Mouse (Mus musculus): ENCODE results near the gene Gm26741.
A peak's percentile ranks its signal among the peaks of the same experiment; 100 is the strongest.
"Not testable (repeated sequence)": the region's sequence is repeated elsewhere in the genome, so short reads cannot be mapped to it uniquely, and the experiment has no call there.

Gm26741 gene

DNA sequence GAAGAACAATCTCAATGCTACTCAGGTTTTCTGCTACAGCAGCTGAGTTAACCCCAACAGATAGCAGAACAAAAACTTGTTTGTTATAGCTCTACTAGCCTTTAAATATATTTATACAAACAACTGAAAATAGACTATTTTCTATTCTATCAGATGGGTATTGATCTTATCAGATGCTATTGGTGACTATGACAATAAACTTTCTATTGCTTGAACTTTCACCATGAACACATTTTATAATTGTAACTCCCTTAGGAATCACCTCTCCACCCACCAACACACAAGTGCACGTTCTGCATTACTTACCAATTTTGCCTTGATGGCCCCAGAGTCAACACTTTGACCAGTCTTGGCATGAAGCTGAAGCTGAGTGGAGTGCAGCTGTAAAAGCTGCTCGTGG lies at the start of gene Gm26741:
TSS of gene Gm26741 (plus strand) at position 301 of the 400 bp plus-strand sequence.
- no peak for DNase-seq

DNA sequence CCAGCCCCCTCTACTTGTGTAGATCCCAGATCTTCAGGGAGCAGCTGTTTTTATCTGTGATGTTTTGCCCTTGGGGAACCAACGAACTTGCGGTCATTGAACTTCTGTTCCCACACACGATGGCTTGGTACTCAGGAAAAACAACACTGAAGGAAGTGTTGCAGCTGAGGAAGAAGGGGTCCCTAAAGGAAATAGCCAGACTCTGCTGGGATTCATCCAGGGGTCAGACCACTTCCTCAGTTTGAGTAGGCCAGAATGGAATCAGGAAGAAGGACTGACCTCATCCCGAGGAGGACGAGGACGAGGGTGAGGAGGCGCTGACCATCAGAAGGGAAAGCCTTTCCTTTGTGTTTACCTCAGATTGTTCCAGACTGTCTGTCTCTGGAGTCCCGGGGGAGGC lies 49.4 kb upstream of the Gm26741 start:
- no peak for DNase-seq

DNA sequence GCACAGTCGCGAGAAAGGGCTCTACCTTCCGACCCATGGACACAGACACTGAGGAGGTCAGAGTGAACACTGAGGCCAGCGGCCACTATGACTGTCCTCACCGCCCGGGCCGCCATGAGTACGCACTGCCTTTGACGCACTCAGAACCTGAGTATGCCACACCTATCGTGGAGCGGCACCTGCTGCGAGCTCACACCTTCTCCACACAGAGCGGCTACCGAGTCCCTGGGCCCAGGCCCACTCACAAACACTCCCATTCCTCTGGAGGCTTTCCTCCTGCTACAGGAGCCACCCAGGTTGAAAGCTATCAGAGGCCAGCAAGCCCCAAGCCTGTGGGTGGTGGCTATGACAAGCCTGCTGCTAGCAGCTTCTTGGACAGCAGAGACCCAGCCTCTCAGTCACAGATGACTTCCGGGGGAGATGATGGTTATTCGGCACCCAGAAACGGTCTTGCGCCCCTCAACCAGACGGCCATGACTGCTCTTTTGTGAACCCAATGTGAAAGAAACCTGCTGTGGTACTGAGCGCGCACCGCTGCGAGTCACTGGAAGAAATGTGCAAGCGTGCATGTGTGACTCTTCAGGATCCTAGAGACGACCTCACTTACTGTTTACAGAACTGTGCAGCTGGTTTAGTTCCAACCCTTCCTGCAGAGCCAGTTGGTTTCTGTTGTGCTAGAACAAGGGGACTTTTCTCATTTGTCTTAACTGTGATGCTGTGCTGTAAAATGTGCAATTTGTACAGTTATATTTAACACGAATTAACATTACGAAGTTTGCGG lies 38.9 kb upstream of the Gm26741 start:
- no peak for DNase-seq

DNA sequence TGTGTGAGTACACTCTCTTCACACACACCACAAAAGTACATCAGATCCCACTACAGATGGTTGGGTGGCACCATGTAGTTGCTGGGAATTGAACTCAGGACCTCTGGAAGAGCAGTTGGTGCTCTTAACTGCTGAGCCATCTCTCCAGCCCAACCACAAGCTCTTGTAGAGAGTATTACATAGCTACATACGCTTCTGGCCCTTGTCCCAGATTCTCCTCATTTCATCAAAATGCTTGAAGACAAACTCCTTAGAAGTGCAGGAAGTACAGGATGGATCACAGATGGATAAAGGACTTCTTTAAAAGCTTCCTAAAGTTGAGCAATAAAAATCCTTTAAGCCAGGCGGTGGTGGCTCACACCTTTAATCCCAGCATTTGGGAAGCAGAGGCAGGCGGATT lies 36.6 kb upstream of the Gm26741 start:
- no peak for DNase-seq

DNA sequence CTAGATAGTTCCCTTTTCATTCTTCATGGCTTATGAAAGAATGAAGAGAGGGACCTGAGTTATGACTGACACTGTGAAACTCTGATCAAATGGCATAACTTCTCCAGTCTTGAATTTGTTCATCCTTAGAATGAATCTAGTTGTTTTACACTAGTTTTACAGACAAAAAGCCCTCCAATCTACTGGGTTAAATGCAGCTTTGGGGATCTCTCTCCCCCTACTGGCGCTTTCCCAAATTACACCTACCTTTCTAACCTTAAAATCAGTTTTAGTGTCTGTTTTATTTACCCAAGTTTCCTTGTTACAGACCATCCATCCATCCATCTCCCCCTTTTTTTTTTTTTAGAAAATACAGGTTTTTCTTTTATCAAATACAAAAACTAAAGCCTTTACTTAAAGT lies 27.6 kb upstream of the Gm26741 start:
- peak; percentile 24 for DNase-seq

DNA sequence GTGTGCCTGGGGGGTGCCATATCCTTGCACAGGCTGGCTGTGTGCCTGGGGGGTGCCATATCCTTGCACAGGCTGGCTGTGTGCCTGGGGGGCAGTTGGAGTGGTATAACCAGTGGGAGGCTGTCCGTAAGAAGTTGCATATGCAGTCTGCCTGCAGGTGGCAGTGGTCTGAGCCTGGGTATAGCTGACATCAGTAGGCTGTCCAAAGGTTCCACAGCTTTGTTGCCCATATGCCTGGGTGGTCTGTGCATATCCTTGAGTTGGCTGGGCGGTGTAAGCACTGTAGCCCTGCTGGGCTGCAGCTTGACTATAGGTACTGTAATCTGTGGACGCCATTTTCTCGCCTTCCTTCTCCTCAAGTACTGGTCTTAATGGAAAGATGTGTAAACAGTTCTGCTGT lies 15.2 kb upstream of the Gm26741 start:
- DNase-seq: not testable (repeated sequence)

DNA sequence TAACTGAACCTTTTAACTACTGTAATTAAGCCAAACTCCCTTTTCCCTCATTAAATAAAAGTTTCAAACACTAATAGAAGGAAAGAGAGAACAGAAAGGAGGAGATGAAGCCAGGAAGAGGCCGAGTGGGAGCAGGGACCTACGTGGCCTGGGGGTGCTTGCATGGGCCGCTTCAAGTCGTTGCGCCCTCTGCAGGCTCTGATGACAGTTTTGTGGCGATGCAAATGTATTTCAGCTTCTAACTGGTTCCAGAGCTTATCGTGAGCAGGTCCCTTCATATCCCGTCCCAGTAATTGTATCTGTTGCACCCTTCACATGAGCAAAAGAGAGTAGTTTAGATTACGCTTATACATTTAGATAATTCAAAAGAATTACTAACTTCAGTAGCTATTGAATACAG lies 5.4 kb upstream of the Gm26741 start:
- no peak for DNase-seq

DNA sequence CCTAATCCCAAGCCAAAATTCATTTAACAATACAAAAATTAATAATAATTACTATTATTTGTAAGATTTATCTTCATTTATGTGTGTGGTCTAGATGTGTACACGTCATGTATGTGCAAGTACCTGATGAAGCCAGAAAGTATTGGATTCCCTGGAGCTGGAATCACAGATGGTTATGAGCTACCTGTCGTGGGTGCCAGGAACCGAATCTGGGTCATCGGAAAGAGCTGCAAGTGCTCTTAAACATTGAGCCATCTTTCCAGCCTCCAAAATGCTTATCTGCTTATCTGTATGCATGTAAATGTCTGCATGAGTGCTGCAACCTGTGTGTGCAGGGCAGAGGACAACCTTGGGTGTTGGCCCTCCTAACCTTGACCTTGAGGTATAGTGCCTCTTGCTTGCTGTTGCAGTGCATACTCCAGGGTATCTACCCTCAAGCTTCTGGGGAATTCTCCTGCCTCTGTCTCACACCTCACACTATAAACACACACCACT lies 1.7 kb downstream of the Gm26741 start:
- no peak for DNase-seq

DNA sequence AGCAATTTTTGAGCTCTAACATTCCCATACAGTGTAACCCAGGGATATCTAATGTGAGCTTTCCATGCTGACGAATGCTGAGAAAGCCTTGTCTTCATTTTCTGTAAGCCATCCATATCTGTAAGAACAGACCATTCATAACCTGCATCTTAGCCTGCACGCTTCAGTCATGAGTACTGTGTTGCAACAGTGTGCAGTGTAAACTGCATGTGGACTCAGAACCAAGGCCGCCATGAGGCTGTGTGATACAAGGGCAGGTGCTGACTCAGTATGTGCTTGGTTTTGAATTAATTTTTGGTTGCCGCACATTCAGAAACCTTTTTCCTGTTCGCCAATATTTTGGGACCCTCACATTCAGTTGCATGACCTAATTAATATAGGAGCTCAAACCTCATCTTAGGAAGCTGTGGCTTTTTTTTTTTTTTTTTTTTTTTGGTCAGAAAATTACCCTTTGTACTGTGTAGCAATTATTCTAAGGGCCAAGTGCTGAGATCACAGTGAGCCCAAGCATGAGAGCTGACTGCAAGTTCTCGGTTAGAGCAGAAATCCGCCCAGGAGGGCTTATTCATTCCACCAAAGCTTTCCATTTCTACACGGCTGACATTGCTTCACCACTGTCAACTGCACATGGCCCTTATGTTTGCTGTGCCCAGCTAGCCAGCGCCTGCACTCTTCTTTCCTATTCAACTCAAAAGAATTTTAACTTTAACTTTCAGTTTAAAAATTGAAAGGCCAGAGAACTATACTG lies 2.5 kb downstream of the Gm26741 start:
- DNase-seq: no peak

DNA sequence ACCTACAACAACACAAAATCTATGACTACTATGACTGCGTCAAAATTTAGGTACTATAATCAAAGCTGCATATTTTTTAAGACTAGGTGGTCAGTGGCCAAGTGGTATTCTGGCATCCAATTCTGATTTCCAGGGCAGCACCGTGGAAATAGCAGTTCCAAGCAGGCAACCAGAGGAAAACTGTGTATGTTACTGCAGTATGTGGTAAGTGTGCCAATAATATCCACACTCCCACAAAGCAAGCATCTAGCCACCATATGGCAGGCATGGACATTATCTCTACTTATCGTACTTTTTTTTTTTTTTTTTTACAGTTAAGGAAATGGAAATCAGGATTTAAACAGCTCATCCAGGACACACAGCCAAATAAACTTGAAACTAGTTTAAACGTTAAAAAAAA lies 9.8 kb downstream of the Gm26741 start:
- peak; percentile 20 for DNase-seq

DNA sequence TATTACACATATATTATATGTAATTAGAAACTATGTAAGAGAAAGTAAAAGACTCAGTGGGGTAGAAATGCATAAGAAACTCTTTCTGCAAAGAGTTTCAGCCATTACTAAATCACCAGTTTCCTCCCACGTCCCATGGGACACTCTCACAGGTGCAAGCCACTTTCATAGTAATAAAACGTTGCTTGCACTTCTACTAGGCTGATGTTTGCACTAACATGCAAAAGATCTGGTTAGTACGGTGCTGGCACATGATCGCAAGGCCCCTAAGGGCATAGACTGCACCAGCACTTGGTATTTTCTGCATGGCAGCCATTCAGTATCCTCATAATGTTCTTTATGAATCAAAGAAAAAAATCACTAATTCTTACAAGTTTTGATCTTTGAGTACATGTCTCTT lies 15.3 kb downstream of the Gm26741 start:
- DNase-seq: no peak

DNA sequence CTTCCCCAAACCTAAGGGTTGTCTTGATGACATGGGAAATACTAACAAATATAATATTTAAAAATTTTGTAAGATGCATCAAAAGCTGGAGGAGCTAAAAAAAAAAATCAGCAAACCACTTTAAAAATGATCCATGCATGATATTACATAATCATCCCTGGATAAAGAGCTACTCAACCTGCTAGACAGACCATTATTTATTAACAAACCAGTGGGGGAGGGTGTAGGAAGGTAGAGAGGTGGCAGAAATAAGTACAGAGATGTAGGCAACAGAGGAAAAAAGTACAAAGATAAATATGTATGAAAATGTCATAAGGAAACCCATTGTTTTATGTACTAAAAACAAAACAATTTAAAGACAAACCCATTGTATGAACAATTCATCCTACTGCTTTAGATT lies 16.1 kb downstream of the Gm26741 start:
- no peak for DNase-seq

DNA sequence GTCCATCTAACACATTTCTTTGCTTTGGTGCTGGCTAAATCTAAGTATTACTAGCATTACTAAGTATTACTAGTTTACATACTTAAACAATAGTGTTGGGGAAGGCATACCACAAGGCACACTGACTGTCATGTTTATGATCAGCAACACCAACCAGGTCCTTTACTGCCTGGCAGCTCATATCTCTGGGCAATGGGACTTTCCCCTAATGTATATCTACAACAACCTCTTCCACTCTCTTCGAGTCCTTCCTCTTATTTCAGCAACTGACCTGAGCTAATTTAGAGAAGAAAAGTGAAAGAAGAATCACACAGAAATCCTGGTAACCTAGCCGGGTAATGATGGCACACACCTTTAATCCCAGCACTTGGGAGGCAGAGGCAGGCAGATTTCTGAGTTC lies 17.9 kb downstream of the Gm26741 start:
- DNase-seq: no peak

DNA sequence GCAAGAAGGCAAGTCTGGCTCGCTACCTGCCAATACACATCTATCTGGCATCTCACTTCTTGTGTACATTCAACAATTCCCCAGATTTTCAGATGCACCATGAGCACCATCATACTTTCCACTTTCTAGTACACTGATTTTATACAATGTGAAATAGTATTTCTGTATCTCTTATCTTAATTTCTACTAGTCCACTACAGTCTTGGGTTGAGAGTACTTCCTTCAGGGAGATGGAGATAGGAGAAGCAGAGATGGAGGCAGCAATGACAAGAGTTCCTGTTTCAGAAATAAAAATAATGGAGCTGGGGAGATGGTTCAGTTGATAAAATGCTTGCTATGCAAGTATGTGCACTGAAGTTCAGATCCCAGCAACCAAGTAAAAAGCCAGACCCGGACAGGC lies 19.2 kb downstream of the Gm26741 start:
- DNase-seq: no peak

DNA sequence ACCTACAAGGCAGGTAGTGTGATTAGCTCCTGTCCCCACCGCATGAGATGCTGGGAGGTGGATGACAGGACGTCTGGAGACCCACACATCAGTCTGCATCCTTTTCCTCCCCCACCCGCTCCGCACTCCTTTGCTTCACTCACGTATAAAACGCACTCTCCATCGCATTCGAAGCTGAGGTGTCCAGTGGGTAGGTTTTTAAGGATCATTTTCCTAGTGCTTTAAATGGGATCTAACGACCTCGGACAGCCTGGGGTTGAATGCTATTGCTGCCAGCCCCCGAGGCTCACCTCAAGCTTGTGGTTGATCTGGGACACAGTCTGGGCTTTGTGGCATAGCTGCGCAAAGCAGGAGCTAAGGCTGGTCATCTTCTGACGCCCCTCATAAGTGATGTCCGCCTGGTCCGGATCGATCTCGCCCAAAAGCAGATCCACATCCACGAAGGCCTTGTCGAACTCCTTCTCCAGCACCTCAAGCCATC lies 22.8 kb downstream of the Gm26741 start:
- peak; percentile 42 for DNase-seq

DNA sequence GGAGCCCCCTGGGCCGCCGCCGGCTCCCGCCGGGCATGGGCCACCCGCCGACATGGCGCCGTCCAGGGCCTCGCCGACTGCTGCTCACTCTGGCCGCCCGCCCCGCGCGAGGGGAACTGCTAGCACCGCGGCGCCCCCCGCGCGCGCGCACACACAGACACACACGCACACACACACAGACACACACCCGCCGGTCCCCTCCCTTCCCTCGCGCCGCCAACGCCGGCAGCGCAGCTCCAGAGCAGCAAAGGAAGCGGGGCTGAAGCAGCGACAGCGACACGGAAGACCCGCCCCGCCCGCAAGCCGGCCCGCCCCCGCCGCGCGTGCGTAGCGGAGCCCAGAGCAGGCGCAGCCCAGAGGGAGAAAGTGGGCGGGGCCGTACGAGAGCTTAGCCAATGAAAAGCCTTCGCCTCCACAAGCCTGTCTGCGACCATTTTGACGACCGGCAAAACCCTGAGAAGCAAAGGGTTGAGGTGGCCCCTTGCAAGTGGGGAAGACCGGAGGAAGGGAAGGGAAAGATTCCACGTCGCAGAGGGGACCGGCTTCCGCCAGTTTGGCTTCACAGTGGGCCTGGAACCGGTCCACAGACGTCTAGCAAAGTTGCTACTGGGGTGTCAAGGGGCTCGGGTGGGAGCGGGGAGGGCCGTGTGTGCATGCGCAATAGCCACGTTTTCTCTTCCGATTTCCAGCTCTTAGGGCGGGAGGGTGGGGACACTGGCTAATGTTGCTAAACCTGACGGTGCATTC lies 23.5 kb downstream of the Gm26741 start, which contains the start of gene Gopc:
TSS of gene Gopc (minus strand) at position 280 of the 747 bp plus-strand sequence.
- peak; percentile 99 for DNase-seq

DNA sequence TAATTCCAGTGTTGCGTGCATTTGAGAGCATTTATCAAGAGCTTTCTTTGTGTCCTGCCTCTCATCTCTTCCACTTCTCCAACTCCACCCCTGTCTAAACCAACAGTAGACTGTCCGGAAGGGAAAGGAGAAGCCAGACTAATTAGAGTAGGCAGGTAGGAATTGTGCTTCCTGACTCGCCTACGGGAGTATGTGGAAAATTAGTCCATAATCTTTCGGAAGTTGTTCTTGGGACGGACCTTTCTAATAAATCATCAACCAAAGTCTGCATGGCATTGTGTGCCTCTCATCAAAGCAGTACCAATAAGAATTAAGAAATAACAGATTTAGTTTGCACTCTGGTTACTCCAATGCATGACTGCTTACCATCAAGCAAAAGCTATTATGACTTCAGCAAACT lies 24.5 kb downstream of the Gm26741 start:
- no peak for DNase-seq

DNA sequence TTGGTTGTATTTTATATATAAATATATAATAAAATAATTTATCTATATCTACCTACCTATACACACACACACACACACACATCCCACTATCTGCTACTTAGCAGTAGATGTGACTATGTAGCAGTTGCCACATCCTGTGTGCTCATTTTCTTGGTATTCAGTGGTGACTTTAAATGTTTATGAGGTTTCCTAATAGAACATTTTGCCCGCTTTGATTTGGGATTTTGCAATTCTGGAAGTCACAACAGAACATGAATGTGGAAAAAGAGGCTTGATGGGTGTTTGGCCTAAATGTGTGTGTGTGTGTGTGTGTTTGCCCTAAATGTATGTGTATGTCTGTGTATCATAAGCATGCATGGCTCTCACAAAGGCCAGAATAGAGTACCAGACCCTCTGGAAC lies 25.0 kb downstream of the Gm26741 start:
- DNase-seq: no peak

DNA sequence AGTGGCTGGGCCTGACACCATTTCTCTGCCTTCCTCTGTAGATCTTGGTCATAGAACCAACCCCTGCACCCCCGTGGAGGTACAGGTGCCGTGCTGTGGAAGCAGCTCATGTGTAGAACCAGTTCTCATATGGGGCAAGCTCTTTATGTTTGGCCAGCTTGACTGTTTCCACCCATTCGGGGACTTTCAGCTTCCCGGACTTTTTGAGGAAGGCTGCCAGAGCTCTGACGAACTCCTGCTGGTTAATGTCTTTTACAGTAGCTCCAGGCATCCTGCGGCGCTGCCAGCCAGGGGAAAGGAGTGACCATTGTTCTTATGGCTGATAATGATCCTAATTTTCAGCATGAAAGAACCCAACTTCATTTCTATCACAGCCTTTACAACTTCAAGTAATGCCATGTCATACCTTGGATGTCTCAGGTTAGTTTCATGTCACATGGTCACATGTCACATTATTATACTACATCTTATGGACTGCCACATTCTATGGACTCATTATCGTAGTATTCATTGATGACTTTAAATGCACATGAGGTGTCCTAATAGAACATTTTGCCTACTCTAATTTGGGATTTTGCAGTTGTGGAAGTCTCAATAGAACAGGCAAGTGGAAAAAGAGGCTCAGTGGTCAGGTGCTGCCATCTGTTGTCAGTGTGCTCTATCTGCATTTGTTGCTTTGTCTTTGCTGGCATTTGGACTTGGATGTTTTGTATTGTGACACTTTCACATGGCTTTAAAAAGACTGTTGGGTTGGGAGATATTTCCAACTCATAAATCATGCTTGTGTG lies 26.4 kb downstream of the Gm26741 start:
- peak; percentile 57 for DNase-seq

DNA sequence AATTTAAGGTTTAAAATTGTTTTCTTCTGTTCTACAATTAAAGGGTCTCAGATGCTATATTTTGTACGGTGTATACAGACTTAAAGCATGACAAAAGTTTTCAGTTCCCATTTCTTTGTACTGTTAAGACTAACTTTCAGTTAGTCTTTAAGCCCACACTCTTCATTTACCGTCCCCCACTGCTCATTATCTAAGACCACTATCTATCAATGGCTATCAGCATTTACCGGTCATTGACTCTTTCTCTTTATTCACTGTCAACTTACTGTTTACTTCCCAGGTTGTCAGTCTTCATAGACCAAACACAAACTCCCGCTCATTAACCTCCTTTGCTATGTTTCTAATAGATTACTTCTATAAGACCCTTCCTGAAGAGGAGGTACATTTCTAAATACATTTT lies 28.6 kb downstream of the Gm26741 start:
- DNase-seq: no peak

DNA sequence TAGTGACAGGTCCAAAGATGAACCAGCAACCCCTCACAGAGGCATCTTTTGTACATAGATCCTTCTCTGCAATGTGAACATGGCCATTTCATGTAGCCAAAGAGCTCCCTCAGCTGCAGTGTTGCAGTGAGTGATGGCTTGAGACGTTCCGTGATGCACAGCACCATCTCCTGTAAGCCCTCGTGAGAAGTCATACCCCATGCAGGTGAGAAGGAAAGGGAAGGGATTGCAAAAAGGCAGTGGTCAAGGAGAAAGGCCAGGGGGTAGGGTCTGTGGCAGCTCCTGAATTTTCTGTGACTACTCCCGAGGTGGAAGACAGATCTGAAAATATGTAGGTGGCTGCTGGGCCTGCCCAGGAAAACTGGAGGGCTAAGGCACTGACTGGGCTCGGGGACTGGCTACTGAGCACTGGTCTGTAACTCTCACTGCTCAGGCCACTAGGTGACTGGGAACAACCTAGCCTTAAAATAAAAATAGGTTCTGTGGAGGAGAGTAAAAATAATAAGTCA lies 30.4 kb downstream of the Gm26741 start, which contains the start of gene Nepn:
TSS of gene Nepn (plus strand) at position 51 of the 509 bp plus-strand sequence.
- DNase-seq: no peak

DNA sequence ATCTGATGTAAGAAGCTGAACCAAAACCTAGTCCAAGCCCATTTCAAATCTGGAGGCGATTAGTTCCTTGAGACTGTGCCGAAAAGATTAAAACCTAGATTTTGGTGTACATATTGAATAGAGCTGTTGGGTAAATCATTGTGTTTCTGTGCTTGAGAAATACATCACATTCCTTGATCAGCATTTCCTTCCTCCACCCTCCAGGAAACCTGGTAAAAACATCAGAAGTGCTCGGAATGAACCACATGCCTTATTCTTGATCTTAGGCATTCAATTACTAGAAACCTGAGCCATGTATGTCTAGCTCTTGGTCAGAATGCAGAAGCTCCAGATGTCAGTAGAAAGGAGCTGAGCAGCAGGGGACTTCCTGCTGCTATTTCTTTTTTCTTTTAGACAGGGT lies 30.9 kb downstream of the Gm26741 start:
- no peak for DNase-seq
